Mouse (Mus musculus) olfactory bulb, adult 2 months (tissue): ENCODE measurements around the gene Serbp1.

Experiments
- CTCF ChIP-seq: fragments of 200-500 bp; IDR thresholded peaks from 2 replicates; pipeline ENCODE4 v1.5.1; 2012; ENCODE audit warnings: low read depth, mild to moderate bottlenecking, low read length, moderate library complexity; ENCODE audit not compliant: insufficient read depth
- POLR2A ChIP-seq: fragments of 200-500 bp; IDR thresholded peaks from 2 replicates; pipeline ENCODE4 v1.6.1; 2012; ENCODE audit warnings: mild to moderate bottlenecking, low read depth, low read length, moderate library complexity; ENCODE audit not compliant: insufficient read depth

DNA sequence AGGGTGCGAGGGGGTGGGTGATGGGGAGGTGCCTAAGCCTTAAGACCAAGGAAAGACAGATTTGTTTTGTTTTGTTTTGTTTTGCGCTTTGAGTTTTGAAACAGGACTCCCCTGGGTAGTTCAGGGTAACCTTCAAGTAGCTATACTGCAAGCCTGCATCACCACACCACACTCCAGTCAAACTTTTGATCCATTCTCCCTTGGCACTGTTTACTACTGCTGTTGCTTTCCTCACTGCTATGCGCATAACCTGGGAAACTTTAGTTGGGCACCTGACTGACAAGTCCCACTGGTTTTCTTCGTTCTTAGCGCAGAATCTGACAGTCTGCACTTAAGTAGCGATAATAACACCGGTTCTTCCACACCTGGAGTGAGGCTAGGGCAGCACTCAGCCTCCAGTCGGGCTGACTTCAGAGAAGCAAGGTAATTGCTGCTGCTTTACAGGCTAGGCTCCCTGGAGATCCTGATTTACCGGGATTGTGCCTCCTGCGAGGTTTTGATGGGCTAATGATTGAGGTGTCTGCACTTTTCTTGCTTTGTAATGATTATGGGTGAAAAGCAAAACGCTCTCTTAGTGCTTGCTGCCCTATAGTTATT lies 8.0 kb upstream of the Serbp1 start:
- no peak for TF ChIP-seq CTCF
- no peak for TF ChIP-seq POLR2A
